In genomic region chr7:68705162-68705561, GRCm38 (mm10) we compare ENCODE assay signal across 16 mouse cellular contexts. TPM values are rescaled to one million over a fixed set of nuclear protein-coding genes. Genes with fewer than 3 reads are reported as not detected.
A peak's percentile ranks its signal among the peaks of the same experiment; 100 is the strongest.
DNase-seq lines count a peak whose midpoint lies in the region; ATAC-seq and TF ChIP-seq lines count a peak whose summit lies in the region.
"Had no signal": no experiment of that assay in that cellular context is flagged by ENCODE, and none has a peak within 500 bp of the region (broad histone marks: within the 10 kb centered on the region; RNA-seq: fewer than 3 reads in every experiment).

No protein-coding gene starts in this region.

- H3K4me1 ChIP-seq in kidney, postnatal 0 days (replicated peaks; ENCODE audit: insufficient read depth, low read length): no peaks in the 10 kb centered on the region
- no peaks in the 10 kb centered on the region for H3K4me1 ChIP-seq in bone marrow macrophage, adult 2 months (ENCODE audit: control insufficient read depth, insufficient read depth, low read length)
- no peaks in the 10 kb centered on the region; the same call in 1 of the 2 replicates for H3K4me1 ChIP-seq in heart, embryonic 12.5 days (replicated peaks)
- H3K4me1 ChIP-seq: liver, embryonic 13.5 days had no signal

- H3K27me3 ChIP-seq in kidney, postnatal 0 days (ENCODE audit: insufficient read depth, low read length): no peaks in the 10 kb centered on the region
- no peaks in the 10 kb centered on the region for H3K27me3 ChIP-seq in heart, embryonic 12.5 days (replicated peaks)
- H3K27me3 ChIP-seq: CH12.LX; liver, embryonic 13.5 days had no signal

- H3K9me3 ChIP-seq in kidney, postnatal 0 days (replicated peaks; ENCODE audit: low read length): no peaks in the 10 kb centered on the region
- H3K9me3 ChIP-seq in heart, embryonic 12.5 days (replicated peaks): peaks cover 2% of the 10 kb centered on the region; the same call in 1 of the 2 replicates
- H3K9me3 ChIP-seq: liver, embryonic 13.5 days had no signal

- no peaks in the 10 kb centered on the region for H3K36me3 ChIP-seq in kidney, postnatal 0 days (ENCODE audit: insufficient read depth, low read length)
- no peaks in the 10 kb centered on the region for H3K36me3 ChIP-seq in heart, embryonic 12.5 days
- H3K36me3 ChIP-seq: liver, embryonic 13.5 days had no signal

- DNase-seq in kidney, postnatal 0 days (ENCODE audit: low spot score): no peak
- no peak for DNase-seq in kidney, adult 11 months
- peak; percentile 7 for DNase-seq in thymus, postnatal 0 days (ENCODE audit: low spot score)
- no peak for DNase-seq in thymus, postnatal 25 days
- DNase-seq: cerebellum, adult 2 months; embryo, embryonic 11 days; gastrocnemius, postnatal 25 days; kidney, postnatal 25 days; liver, embryonic 13.5 days; spleen, adult 18-20 months had no signal

- no peak overlapping the region for H3K27ac ChIP-seq in kidney, postnatal 0 days
- no peak overlapping the region for H3K27ac ChIP-seq in bone marrow macrophage, adult 2 months (ENCODE audit: insufficient read depth, low read depth, low read length)
- H3K27ac ChIP-seq in heart, embryonic 12.5 days (ENCODE audit: poor library complexity, severe bottlenecking): no peak overlapping the region
- H3K27ac ChIP-seq: liver, embryonic 13.5 days had no signal

- no peak overlapping the region for H3K9ac ChIP-seq in kidney, postnatal 0 days (ENCODE audit: low read depth, low read length)
- H3K9ac ChIP-seq in heart, embryonic 12.5 days: no peak overlapping the region
- H3K9ac ChIP-seq: liver, embryonic 13.5 days had no signal

- ATAC-seq in kidney, postnatal 0 days (replicated peaks; ENCODE audit: low FRiP score, low read depth): no peak
- ATAC-seq in heart, embryonic 12.5 days (ENCODE audit: insufficient number of reproducible peaks, low FRiP score): no peak
- no peak for ATAC-seq in erythroblast, adult 5-6 weeks (replicated peaks; ENCODE audit: low FRiP score, poor library complexity, severe bottlenecking)
- ATAC-seq: activated CD4-positive, CD25-positive, alpha-beta regulatory T cell, adult 4 months had no signal

- TF ChIP-seq CTCF in kidney, postnatal 0 days (IDR thresholded peaks at IDR 0.05; ENCODE audit: low read depth): peak; percentile 38
- TF ChIP-seq CTCF in bone marrow macrophage, adult 2 months (IDR thresholded peaks at IDR 0.05; ENCODE audit: low read depth, low read length): 0 out of 2 replicates have a peak, but pooled peaks have one; percentile 24

- no peak overlapping the region for H3K4me2 ChIP-seq in kidney, postnatal 0 days (ENCODE audit: low read length)
- H3K4me2 ChIP-seq in heart, embryonic 12.5 days: no peak overlapping the region
- H3K4me2 ChIP-seq: liver, embryonic 13.5 days had no signal

- H3K4me3 ChIP-seq in kidney, postnatal 0 days (replicated peaks; ENCODE audit: low read depth, low read length): no peak overlapping the region
- H3K4me3 ChIP-seq in bone marrow macrophage, adult 2 months (ENCODE audit: insufficient read depth, low read length): no peak overlapping the region
- H3K4me3 ChIP-seq in heart, embryonic 12.5 days: no peak overlapping the region
- H3K4me3 ChIP-seq: erythroblast, embryonic 14.5 days; liver, embryonic 13.5 days had no signal

- no peak for TF ChIP-seq POLR2A in bone marrow macrophage, adult 2 months (IDR thresholded peaks at IDR 0.05; ENCODE audit: borderline replicate concordance, low read depth, low read length)

- WGBS in kidney, postnatal 0 days: 92% methylated on average over 7 of the region's 7 CpGs
- WGBS in heart, embryonic 12.5 days: 80% methylated on average over 7 of the region's 7 CpGs

RNA-seq across cellular contexts. Expression of gene Arrdc4, which starts 43.9 kb away (rescaled TPM):
- polyA plus RNA-seq in kidney, postnatal 0 days (2015; fragmentation: Nextera tagmentation; extraction: Ambion mirVana): 26.1 and 29.7 TPM in 2 replicates
- 15.1 and 21.5 TPM in 2 replicates for polyA plus RNA-seq in thymus, postnatal 0 days (2015; fragmentation: Nextera tagmentation; extraction: Ambion mirVana)
- polyA plus RNA-seq in bone marrow macrophage, adult 2 months (2012; ENCODE audit: insufficient read depth, insufficient read length, missing spikeins): 6.8 and 9.1 TPM in 2 replicates
- polyA plus RNA-seq in heart, embryonic 12.5 days (2016; fragmentation: Nextera tagmentation; extraction: Ambion mirVana): 18.6 and 20.9 TPM in 2 replicates
- 2.7 and 7.5 TPM in 2 replicates for total RNA-seq in erythroblast, adult 5-6 weeks (2015; ENCODE audit: low replicate concordance)
- 2.3 and 3.2 TPM in 2 replicates for total RNA-seq in erythroblast, adult 5-6 weeks (2017; ENCODE audit: low replicate concordance)
- total RNA-seq: CH12.LX had no signal
